Mouse (Mus musculus): Measurements from ENCODE around the gene Reep3.

GRCm38 (mm10) chr10:67073577-67073976, 23.2 kb downstream of the Reep3 start:
- no peak for TF ChIP-seq CTCF (IDR thresholded peaks at IDR 0.05; ENCODE audit: low read depth, low read length)
- TF ChIP-seq EP300 (IDR thresholded peaks at IDR 0.05; ENCODE audit: insufficient read depth, low read depth, low read length): no peak

Measured in ES-Bruce4 (cell line).